34 mouse cellular contexts compared by ENCODE assay signal in genomic region chr15:93443676-93444075, GRCm38 (mm10). TPM values are rescaled to one million over a fixed set of nuclear protein-coding genes. Genes with fewer than 3 reads are reported as not detected.
DNase-seq lines count a peak whose midpoint lies in the region; ATAC-seq and TF ChIP-seq lines count a peak whose summit lies in the region.
"Had no signal": no experiment of that assay in that cellular context is flagged by ENCODE, and none has a peak within 500 bp of the region (broad histone marks: within the 10 kb centered on the region; RNA-seq: fewer than 3 reads in every experiment).

No protein-coding gene starts in this region.

- H3K9ac ChIP-seq in stomach, embryonic 15.5 days, result no peak overlapping the region
- H3K9ac ChIP-seq: embryonic facial prominence, embryonic 15.5 days; forebrain, embryonic 12.5 days; forebrain, postnatal 0 days; hindbrain, embryonic 12.5 days; kidney, embryonic 15.5 days; liver, embryonic 14.5 days; midbrain, embryonic 15.5 days; neural tube, embryonic 15.5 days had no signal

- ATAC-seq in stomach, embryonic 15.5 days (ENCODE audit: insufficient read depth, low FRiP score, low read depth), result peak; percentile 31; the same call in 1 of the 2 replicates
- ATAC-seq: activated CD4-positive, CD25-positive, alpha-beta regulatory T cell, adult 4 months; forebrain, postnatal 0 days; hindbrain, postnatal 0 days; midbrain, embryonic 15.5 days had no signal

- no peak for TF ChIP-seq CTCF in thymus, adult 2 months (IDR thresholded peaks at IDR 0.05; ENCODE audit: borderline replicate concordance, control insufficient read depth, extremely low read depth, insufficient read depth, low read length, poor library complexity)

- H3K27ac ChIP-seq in stomach, embryonic 15.5 days, result no peak overlapping the region
- H3K27ac ChIP-seq in thymus, adult 2 months (ENCODE audit: control insufficient read depth, insufficient read depth, low read length), result peak overlapping the region; percentile 9; the same call in 1 of the 2 replicates
- H3K27ac ChIP-seq: embryonic facial prominence, embryonic 10.5 days; embryonic facial prominence, embryonic 15.5 days; forebrain, embryonic 12.5 days; hindbrain, embryonic 12.5 days; hindbrain, postnatal 0 days; kidney, embryonic 15.5 days; liver, embryonic 14.5 days; macrophage; midbrain, embryonic 15.5 days; neural tube, embryonic 15.5 days had no signal

- no peak overlapping the region for H3K4me3 ChIP-seq in stomach, embryonic 15.5 days (replicated peaks)
- no peak overlapping the region for H3K4me3 ChIP-seq in thymus, adult 2 months (ENCODE audit: control insufficient read depth, insufficient read depth, low read length)
- H3K4me3 ChIP-seq: embryonic facial prominence, embryonic 10.5 days; embryonic facial prominence, embryonic 15.5 days; forebrain, embryonic 12.5 days; hindbrain, embryonic 12.5 days; kidney, embryonic 15.5 days; midbrain, embryonic 15.5 days; neural tube, embryonic 15.5 days had no signal

- WGBS in stomach, embryonic 15.5 days, result 67% methylated on average over 6 of the region's 6 CpGs
- WGBS in thymus, adult 2 months, result 38% methylated on average over 6 of the region's 6 CpGs

- no peaks in the 10 kb centered on the region for H3K4me1 ChIP-seq in stomach, embryonic 15.5 days
- peaks cover 4% of the 10 kb centered on the region; the same call in 1 of the 2 replicates for H3K4me1 ChIP-seq in thymus, adult 2 months (replicated peaks; ENCODE audit: control insufficient read depth, insufficient read depth, low read length)
- H3K4me1 ChIP-seq: embryonic facial prominence, embryonic 10.5 days; embryonic facial prominence, embryonic 15.5 days; forebrain, embryonic 12.5 days; hindbrain, embryonic 12.5 days; midbrain, embryonic 15.5 days had no signal

- no peak overlapping the region for H3K4me2 ChIP-seq in stomach, embryonic 15.5 days
- H3K4me2 ChIP-seq: embryonic facial prominence, embryonic 15.5 days; forebrain, embryonic 12.5 days; heart, embryonic 11.5 days; hindbrain, embryonic 12.5 days; kidney, embryonic 15.5 days; midbrain, embryonic 15.5 days; neural tube, embryonic 15.5 days had no signal

- no peaks in the 10 kb centered on the region for H3K9me3 ChIP-seq in stomach, embryonic 15.5 days
- H3K9me3 ChIP-seq: embryonic facial prominence, embryonic 10.5 days; embryonic facial prominence, embryonic 15.5 days; forebrain, embryonic 12.5 days; hindbrain, embryonic 12.5 days; kidney, embryonic 15.5 days; midbrain, embryonic 15.5 days; neural tube, embryonic 15.5 days had no signal

- no peak for TF ChIP-seq POLR2A in thymus, adult 2 months (IDR thresholded peaks at IDR 0.05; ENCODE audit: control insufficient read depth, extremely low read depth, insufficient read depth, low read length, poor library complexity)

- H3K36me3 ChIP-seq in stomach, embryonic 15.5 days, result peaks cover 25% of the 10 kb centered on the region
- H3K36me3 ChIP-seq in thymus, adult 2 months (ENCODE audit: control insufficient read depth, insufficient read depth, low read length), result peaks cover 10% of the 10 kb centered on the region

- peak; percentile 19 for DNase-seq in right cerebral cortex, adult 18-20 months
- DNase-seq in right cerebral cortex, adult 2 months (ENCODE audit: low spot score in 2 of 2), result no peak
- DNase-seq in thymus, adult 2 months, result peak; percentile 40
- DNase-seq in thymus, postnatal 36 days, result peak; percentile 21 to 64
- no peak for DNase-seq in frontal cortex, postnatal 25 days (ENCODE audit: low spot score in 2 of 2)
- DNase-seq in cerebellum, postnatal 4 days (ENCODE audit: low spot score in 2 of 2), result no peak
- no peak for DNase-seq in kidney, adult 11 months
- DNase-seq: adrenal gland, adult 2 months; adrenal gland, postnatal 36 days; cerebellum, postnatal 10 days; forebrain, postnatal 0 days; gastrocnemius, postnatal 14 days; heart, postnatal 36 days; kidney, adult 18-20 months; kidney, postnatal 25 days; left cerebral cortex, postnatal 4 days; lung, adult 2 months; lung, postnatal 10 days; retina, postnatal 1 day; right cerebral cortex, postnatal 4 days had no signal

- H3K27me3 ChIP-seq in stomach, embryonic 15.5 days (replicated peaks), result no peaks in the 10 kb centered on the region
- no peaks in the 10 kb centered on the region for H3K27me3 ChIP-seq in thymus, adult 2 months (ENCODE audit: control insufficient read depth, insufficient read depth, low read length)
- H3K27me3 ChIP-seq: CH12.LX; embryonic facial prominence, embryonic 15.5 days; forebrain, embryonic 12.5 days; hindbrain, embryonic 12.5 days; kidney, embryonic 15.5 days; midbrain, embryonic 15.5 days; neural tube, embryonic 15.5 days had no signal

RNA-seq across cellular contexts. Expression of gene Pphln1, which starts 45.5 kb away (rescaled TPM):
- polyA plus RNA-seq in stomach, embryonic 15.5 days (2015; fragmentation: Nextera tagmentation; extraction: Ambion mirVana), result 41.4 and 41.9 TPM in 2 replicates
- polyA plus RNA-seq in thymus, adult 2 months (2012; rRNA removed), result 14.5 and 16.5 TPM in 2 replicates

RNA-seq across cellular contexts. Expression of gene Zcrb1, which starts 45.5 kb away (rescaled TPM):
- polyA plus RNA-seq in stomach, embryonic 15.5 days (2015; fragmentation: Nextera tagmentation; extraction: Ambion mirVana), result 122 and 123 TPM in 2 replicates
- polyA plus RNA-seq in thymus, adult 2 months (2012; rRNA removed), result 25.5 TPM in 2 replicates

Comparison
In these comparisons a context has a peak if more than half of its experiments do, and no peak if none do; other contexts are left out.
1. DNase-seq: peak in right cerebral cortex, adult 18-20 months (single experiment), thymus, adult 2 months (single experiment) and thymus, postnatal 36 days (2 of 2); none in right cerebral cortex, adult 2 months (0 of 2), frontal cortex, postnatal 25 days (0 of 2), cerebellum, postnatal 4 days (0 of 2) and kidney, adult 11 months (single experiment).